Mouse (Mus musculus) heart, embryonic 11.5 days (tissue): ENCODE data around the gene Rbp1. TPM values are rescaled to one million over a fixed set of nuclear protein-coding genes. Genes with fewer than 3 reads are reported as not detected.

Experiments used
- ATAC-seq: fragments of 200-750 bp; cut with Nextera tagmentation; replicated peaks from 2 replicates; pipeline ENCODE4 v1.8.0; 2017; ENCODE audit warnings: moderate library complexity; ENCODE audit not compliant: insufficient number of reproducible peaks, low FRiP score, low TSS enrichment
- H3K27ac ChIP-seq: fragments of 300-500 bp; sonication (generic); 2 replicates; pipeline ENCODE4 v1.5.1; 2014; ENCODE audit warnings: mild to moderate bottlenecking, low read depth, low read length
- H3K27me3 ChIP-seq: fragments of 300-500 bp; sonication (generic); 2 replicates; pipeline ENCODE4 v1.6.1; 2014; ENCODE audit warnings: mild to moderate bottlenecking, low read length, mixed read lengths; ENCODE audit not compliant: control insufficient read depth, insufficient read depth
- H3K36me3 ChIP-seq: fragments of 300-500 bp; sonication (generic); 2 replicates; pipeline ENCODE4 v1.6.1; 2014; ENCODE audit warnings: mild to moderate bottlenecking, low read length, moderate library complexity, mixed read lengths; ENCODE audit not compliant: control insufficient read depth, insufficient read depth
- H3K4me1 ChIP-seq: fragments of 300-500 bp; sonication (generic); 2 replicates; pipeline ENCODE4 v1.6.1; 2014; ENCODE audit warnings: low read length; ENCODE audit not compliant: control insufficient read depth, insufficient read depth
- H3K4me2 ChIP-seq: fragments of 300-500 bp; sonication (generic); 2 replicates; pipeline ENCODE4 v1.6.1; 2014; ENCODE audit warnings: mild to moderate bottlenecking, moderate library complexity
- H3K4me3 ChIP-seq: fragments of 300-500 bp; sonication (generic); 2 replicates; pipeline ENCODE4 v1.5.1; 2014; ENCODE audit warnings: low read depth, low read length
- H3K9ac ChIP-seq: fragments of 300-500 bp; sonication (generic); 2 replicates; pipeline ENCODE4 v1.6.1; 2014; ENCODE audit warnings: mild to moderate bottlenecking, low read depth, low read length, moderate library complexity
- H3K9me3 ChIP-seq: fragments of 300-500 bp; sonication (generic); replicated peaks from 2 replicates; pipeline ENCODE4 v1.6.1; 2016; ENCODE audit warnings: low read length; ENCODE audit not compliant: control insufficient read depth
- WGBS: fragments of 180-500 bp; shearing (Covaris S2); extraction: QIAGEN DNeasy Blood & Tissue Kit; methylation state at CpG from one replicate; pipeline ENCODE4 v1.1.7; 2014; ENCODE audit not compliant: insufficient replicate concordance; 5-methylcytosine and 5-hydroxymethylcytosine counted together
- polyA plus RNA-seq: library from polyadenylated mRNA; unstranded; fragments of >200 nt; fragmentation: Nextera tagmentation; extraction: Ambion mirVana; gene quantifications from 2 replicates; pipeline ENCODE4 v1.2.1, GENCODE M21; 2014

The Rbp1 gene
- polyA plus RNA-seq, 1 experiment from 2014 or later = 56.4 TPM

DNA sequence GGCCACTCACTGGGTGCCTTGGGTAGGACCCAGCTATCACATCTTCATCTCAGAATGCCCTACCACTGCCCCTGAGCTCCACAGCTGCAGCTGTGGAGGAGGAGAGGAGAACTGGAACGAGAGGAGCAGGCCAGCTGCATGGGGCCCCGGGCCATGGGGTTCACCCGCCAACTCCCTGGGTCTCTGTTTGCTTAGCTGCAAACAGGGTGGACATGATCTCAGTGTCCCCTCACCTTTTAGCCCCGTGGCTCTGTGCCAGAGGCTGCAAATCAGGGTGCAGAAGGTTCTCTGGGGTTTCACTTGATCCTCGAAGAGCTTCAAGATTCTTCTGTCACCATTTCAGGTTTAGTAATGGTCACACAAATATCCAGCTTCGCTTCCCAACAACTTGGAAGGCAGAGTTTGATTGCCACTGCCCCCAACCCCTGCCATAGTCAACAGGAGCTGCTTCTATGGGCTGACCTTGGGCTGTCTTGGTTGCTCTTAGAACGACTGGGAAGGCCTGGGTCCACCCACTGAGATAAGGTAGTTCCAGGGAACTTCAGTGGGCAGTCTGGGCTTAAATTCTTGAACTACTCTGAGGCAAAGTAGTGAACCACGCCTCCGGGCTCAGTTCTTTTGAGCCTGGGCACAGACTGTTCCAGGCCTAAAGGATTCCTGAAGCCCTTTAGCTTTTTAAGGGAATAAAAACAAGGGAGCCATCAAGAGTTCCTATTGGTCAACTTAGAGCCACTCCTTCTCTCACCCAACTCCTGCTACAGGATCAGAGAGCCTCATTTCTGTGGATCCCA is 22.8 kb downstream of the Rbp1 start:
- Histone ChIP-seq H3K4me2 (no peak overlapping the region), H3K9ac (no peak overlapping the region), H3K4me3 (no peak overlapping the region), H3K4me1 (no peaks in the 10 kb centered on the region), H3K36me3 (peaks cover 3% of the 10 kb centered on the region), H3K9me3 (no peaks in the 10 kb centered on the region), H3K27me3 (no peaks in the 10 kb centered on the region), H3K27ac (no peak overlapping the region)
- WGBS = 68% methylated on average over 9 of the region's 9 CpGs
- ATAC-seq = no peak

DNA sequence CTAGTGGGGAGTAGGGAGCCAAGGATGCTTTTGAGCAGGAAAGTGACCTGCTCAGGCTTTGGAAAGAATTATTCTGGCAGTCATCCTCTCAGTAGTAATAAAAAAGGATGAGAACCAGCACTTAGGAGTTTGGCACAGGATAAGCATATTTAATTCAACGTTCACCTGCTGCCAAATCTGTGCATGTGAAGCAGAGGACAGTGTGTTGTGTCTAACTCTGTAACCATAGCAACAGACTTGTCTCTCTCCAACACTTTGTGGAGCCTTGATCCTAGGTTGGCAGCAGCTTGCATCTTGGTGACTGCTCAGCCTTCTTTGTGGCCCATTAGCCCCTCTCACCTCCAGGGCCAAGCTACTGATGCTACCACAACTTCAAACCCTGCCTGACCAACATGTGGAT is 28.2 kb downstream of the Rbp1 start:
- 69% methylated on average over 1 of the region's 1 CpGs for WGBS
- Histone ChIP-seq H3K4me2 (no peak overlapping the region), H3K4me1 (no peaks in the 10 kb centered on the region), H3K27me3 (no peaks in the 10 kb centered on the region), H3K9me3 (no peaks in the 10 kb centered on the region), H3K36me3 (peaks cover 2% of the 10 kb centered on the region), H3K27ac (no peak overlapping the region), H3K4me3 (no peak overlapping the region), H3K9ac (no peak overlapping the region)
- ATAC-seq = no peak

DNA sequence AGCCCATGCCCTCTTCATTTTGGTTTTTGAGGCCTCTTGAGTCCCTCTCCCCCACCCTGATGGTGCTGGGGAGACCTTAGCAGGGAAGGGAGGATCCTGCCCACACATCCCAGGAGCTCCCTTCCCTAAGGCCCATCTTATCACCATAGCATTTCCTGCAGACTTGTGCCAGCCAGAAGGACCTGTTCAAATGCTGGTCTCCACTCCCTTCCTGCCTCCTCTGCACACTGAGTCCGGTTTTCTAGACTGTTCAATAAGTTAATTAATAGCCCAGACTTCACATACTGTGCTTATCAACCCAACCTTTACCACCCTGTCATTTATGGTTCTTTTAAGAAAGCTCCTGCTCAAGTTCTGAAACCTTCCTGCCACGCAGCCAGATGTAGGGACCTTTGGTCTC is 43.9 kb downstream of the Rbp1 start:
- Histone ChIP-seq H3K9me3 (no peaks in the 10 kb centered on the region), H3K27ac (no peak overlapping the region)
- no peak for ATAC-seq

DNA sequence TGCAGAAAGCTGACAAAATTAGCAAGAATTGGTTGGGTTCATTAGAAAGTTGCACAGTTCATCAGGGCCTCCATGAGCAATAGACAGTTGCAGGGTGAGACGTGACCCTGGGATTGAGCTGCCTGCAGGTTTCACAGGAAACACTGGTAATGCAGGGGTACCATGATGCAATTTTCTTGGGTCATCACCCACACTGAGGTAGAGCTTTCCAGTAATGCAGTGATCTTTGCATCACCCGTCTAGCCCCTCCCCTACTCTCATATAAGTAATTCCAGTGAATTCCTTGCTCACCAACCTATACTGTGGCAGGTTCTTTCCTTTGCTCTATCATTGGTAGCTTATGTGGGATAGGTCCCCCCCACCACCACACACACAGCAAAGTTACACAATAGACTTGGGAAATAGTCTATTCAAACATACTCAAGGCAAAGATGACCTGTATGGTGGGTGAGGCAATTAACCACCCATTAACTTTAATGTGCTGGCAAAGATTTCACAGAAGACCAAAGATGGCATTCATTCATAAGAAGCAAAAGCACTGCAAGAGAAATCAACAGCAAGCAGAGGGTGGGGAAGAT is 57.5 kb downstream of the Rbp1 start:
- no peaks in the 10 kb centered on the region for H3K4me1 ChIP-seq
- ATAC-seq = no peak
- no peaks in the 10 kb centered on the region for H3K9me3 ChIP-seq
- H3K27ac ChIP-seq = no peak overlapping the region
- H3K9ac ChIP-seq = no peak overlapping the region
- no peak overlapping the region for H3K4me2 ChIP-seq
- no peaks in the 10 kb centered on the region for H3K36me3 ChIP-seq
- 72% methylated on average over 2 of the region's 2 CpGs for WGBS
- no peaks in the 10 kb centered on the region for H3K27me3 ChIP-seq
- no peak overlapping the region for H3K4me3 ChIP-seq

More for the DNA sequence above, 43.9 kb downstream of the Rbp1 start:
- no peak overlapping the region for H3K4me3 ChIP-seq
- H3K36me3 ChIP-seq = no peaks in the 10 kb centered on the region
- no peaks in the 10 kb centered on the region for H3K4me1 ChIP-seq
- 61% methylated on average over 2 of the region's 2 CpGs for WGBS
- H3K27me3 ChIP-seq = no peaks in the 10 kb centered on the region
- H3K9ac ChIP-seq = no peak overlapping the region
- no peak overlapping the region for H3K4me2 ChIP-seq

DNA sequence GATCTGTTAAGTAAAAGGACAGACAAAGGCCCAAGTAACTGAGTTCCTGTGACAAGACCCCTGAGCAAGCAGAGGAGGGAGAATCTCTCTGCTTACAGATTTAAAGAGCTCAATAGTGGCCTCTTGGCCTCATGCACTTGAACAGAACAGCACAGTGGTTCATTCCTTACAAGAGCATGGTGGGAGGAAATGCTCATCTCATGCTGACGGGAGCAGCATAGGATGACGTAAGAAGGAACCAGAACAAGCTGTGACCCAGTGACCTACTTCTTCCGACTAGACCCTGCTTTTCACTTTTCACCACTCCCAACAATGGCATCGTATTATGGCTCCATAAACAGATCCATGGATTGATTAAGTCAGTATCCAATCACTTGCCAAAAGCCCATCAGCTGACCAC is 59.5 kb downstream of the Rbp1 start:
- Histone ChIP-seq H3K36me3 (no peaks in the 10 kb centered on the region), H3K9ac (no peak overlapping the region), H3K4me1 (no peaks in the 10 kb centered on the region), H3K27me3 (no peaks in the 10 kb centered on the region), H3K27ac (no peak overlapping the region), H3K4me2 (no peak overlapping the region), H3K9me3 (no peaks in the 10 kb centered on the region), H3K4me3 (no peak overlapping the region)
- WGBS = 61% methylated on average over 4 of the region's 4 CpGs
- no peak for ATAC-seq

DNA sequence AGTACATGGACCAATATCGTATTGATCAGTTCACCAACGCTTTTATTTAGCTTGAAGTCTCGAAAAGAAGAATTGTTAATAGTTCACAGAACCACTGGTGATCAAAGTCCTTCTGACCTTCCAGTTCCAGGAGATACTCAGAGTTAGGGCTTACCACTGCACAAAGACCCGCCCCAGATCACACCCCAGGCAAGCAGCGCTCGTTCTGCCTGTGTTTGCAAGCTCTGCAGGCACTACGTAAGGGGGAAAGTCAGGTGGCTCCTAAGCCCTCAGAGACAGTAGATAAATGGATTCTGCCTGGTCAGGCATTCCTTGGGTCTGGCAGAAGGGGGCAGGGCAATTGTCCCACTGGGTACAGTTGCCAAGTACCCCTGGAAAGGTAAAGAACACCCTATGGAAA is 62.3 kb downstream of the Rbp1 start:
- Histone ChIP-seq H3K27me3 (no peaks in the 10 kb centered on the region), H3K9me3 (no peaks in the 10 kb centered on the region), H3K9ac (no peak overlapping the region), H3K4me3 (no peak overlapping the region), H3K4me1 (peaks cover 5% of the 10 kb centered on the region; the same call in 1 of the 2 replicates), H3K27ac (no peak overlapping the region), H3K36me3 (no peaks in the 10 kb centered on the region), H3K4me2 (no peak overlapping the region)
- WGBS = 67% methylated on average over 7 of the region's 7 CpGs
- no peak for ATAC-seq

- no peak for ATAC-seq
- no peaks in the 10 kb centered on the region for H3K9me3 ChIP-seq
- 75% methylated on average over 3 of the region's 3 CpGs for WGBS
These were observed 63.1 kb downstream of the Rbp1 start, which contains the start of gene Rbp2 for GRCm38 (mm10) chr9:98485815-98486214. Gene Rbp2, plus strand, starts transcription at chr9:98486115.

GRCm38 (mm10) chr9:98487273-98487672 is 64.5 kb downstream of the Rbp1 start:
- ATAC-seq = no peak
- Histone ChIP-seq H3K36me3 (no peaks in the 10 kb centered on the region), H3K9me3 (no peaks in the 10 kb centered on the region), H3K27me3 (no peaks in the 10 kb centered on the region), H3K9ac (no peak overlapping the region), H3K4me2 (no peak overlapping the region), H3K4me1 (peaks cover 11% of the 10 kb centered on the region; the same call in 1 of the 2 replicates), H3K4me3 (no peak overlapping the region), H3K27ac (no peak overlapping the region)
- WGBS = 59% methylated on average over 6 of the region's 6 CpGs

More at GRCm38 (mm10) chr9:98485815-98486214, 63.1 kb downstream of the Rbp1 start, which contains the start of gene Rbp2:
- Histone ChIP-seq H3K27ac (no peak within 1 kb of the TSS), H3K4me3 (no peak within 1 kb of the TSS), H3K27me3 (no peaks in the 10 kb centered on the region), H3K4me2 (no peak within 1 kb of the TSS), H3K36me3 (no peaks in the 10 kb centered on the region), H3K9ac (no peak within 1 kb of the TSS), H3K4me1 (peaks cover 10% of the 10 kb centered on the region; the same call in 1 of the 2 replicates)
